Mouse (Mus musculus): Measurements from ENCODE around the gene Wnt7a.

The Wnt7a gene

GRCm38 (mm10) chr6:91410961-91411368, at the start of gene Wnt7a:
Wnt7a (minus strand) TSS chr6:91411363.
- no peak for DNase-seq (ENCODE audit: low spot score in 2 of 2)

- no peak for DNase-seq (ENCODE audit: low spot score in 2 of 2)
These were observed 48.3 kb upstream of the Wnt7a start for GRCm38 (mm10) chr6:91459471-91459870.

DNA sequence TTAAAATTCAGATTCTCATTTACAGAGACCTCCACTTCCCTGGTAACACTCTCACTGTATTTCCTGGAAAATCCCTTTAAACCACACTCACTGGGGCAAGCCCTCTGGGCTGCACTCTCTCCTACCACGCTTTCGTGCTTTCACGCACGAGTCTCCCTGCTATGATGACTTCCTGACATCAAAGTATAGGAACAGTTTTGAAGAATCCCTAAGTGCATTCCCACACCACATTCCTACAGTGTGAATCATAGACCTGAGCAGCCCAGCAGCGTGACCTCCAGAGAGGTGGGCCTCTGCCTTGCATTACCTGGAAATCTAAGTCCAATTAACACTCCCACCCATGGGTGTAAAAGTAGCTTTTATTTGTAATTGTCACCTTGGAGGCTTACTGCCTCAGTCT, 43.4 kb upstream of the Wnt7a start:
- no peak for DNase-seq (ENCODE audit: low spot score in 2 of 2)

DNA sequence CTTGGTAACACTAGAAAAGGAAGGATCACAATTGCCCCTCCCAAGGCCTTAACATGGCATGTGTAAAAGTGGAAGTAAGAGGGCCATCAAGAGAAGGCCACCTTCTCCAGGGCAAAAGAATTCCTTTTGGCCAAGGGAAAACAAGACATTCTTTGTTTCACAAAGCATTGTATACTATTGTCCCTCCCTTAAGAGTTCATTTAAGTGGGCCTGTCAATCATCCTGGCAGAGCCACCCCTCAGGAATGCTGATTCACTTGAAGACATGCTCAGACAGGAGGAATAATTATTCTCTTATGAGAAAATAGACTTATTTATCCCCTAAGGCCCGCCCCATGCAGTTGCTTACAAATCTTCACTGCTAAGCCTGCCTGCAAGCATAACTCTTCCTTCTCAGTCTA, 40.9 kb upstream of the Wnt7a start:
- no peak for DNase-seq (ENCODE audit: low spot score in 2 of 2)

DNA sequence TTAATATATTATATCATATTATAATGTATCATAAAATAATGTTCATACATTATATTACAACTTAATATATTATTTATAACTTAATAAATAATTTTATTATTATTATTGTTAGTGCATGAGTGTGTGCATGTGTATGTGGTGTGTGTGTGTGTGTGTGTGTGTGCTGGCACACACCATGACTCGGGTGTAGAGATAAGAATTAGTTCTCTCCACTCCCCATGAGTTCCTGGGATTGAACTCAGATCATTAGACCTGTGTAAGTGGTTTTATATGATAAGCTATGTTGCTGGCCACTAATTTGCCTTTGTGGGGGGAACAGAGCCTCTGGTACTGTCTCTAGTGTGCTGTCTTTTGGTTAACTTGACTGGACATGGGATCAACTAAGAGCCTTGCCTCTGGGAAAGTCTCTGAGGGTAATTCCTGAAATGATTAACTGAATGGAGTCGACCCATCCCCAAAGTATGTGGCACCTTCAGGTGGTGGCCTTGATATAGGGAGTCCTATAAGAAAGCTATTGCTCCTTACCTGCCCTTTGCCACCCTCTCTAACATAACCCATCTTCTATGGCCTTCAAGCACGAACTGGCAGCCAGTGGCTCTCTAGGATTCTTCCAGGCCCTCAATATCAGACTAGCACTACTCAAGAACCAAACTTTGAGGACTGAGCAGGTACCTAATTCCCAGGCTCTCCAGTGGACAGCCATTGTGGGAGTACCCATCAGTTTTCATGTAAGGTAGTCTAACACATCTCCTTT, 38.5 kb upstream of the Wnt7a start:
- no peak for DNase-seq (ENCODE audit: low spot score in 2 of 2)

- DNase-seq (ENCODE audit: low spot score in 2 of 2): no peak
These were observed 34.2 kb upstream of the Wnt7a start for GRCm38 (mm10) chr6:91445316-91445715.

DNA sequence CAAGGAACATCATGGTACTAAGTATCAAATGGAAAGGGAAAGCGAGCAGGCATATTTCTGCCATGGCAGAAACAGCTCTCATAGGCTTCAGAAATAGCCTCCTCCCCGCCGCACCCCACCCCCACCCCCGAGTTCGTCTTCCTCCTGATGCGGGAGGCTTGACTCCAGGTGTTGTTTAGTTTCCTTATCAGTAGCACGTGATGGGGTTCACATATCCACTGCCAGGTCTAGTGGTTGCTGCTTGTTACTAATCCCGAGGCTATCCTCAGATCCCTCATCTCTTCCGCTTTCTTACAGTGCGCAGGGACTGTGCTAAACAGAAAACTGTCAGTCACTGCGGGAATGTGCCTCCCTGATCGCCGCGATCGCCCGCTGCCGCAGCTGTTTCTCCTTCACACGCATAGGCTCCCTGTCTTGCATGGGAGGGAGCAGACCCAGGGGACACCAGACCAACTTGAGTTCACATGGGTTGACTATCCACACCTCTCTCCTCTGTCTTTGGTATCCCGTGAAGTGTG, 30.0 kb upstream of the Wnt7a start:
- no peak for DNase-seq (ENCODE audit: low spot score in 2 of 2)

- DNase-seq (ENCODE audit: low spot score in 2 of 2): peak; percentile 96
These were observed 29.4 kb upstream of the Wnt7a start for GRCm38 (mm10) chr6:91440474-91441144.

GRCm38 (mm10) chr6:91424151-91424550, 13.0 kb upstream of the Wnt7a start:
- no peak for DNase-seq (ENCODE audit: low spot score in 2 of 2)

DNA sequence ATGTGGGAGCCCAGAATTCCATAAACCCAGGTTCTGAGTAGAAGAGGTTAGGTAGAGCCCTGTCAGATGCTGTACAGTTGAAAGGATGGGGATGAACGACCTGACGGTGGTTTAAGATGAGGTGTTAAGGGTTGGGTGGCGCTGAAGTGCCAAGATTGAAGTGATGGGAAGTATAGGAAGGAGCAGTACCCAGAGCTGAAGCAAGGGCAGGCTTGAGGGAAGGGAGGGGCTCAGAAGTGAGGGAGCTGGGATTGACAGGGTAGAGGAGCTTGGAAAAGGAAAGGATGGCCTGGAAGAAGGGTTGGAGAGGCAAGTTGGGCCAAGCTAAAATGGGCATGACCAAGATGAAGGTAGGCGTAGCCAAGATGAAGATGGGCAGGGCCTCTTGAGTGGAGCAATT, 10.5 kb upstream of the Wnt7a start:
- DNase-seq (ENCODE audit: low spot score in 2 of 2): no peak

GRCm38 (mm10) chr6:91417291-91417845, 6.2 kb upstream of the Wnt7a start:
- no peak for DNase-seq (ENCODE audit: low spot score in 2 of 2)

GRCm38 (mm10) chr6:91416146-91416545, 5.0 kb upstream of the Wnt7a start:
- DNase-seq (ENCODE audit: low spot score in 2 of 2): no peak

GRCm38 (mm10) chr6:91414890-91415289, 3.7 kb upstream of the Wnt7a start:
- DNase-seq (ENCODE audit: low spot score in 2 of 2): peak in 1 of 2 experiments; percentile 20

DNA sequence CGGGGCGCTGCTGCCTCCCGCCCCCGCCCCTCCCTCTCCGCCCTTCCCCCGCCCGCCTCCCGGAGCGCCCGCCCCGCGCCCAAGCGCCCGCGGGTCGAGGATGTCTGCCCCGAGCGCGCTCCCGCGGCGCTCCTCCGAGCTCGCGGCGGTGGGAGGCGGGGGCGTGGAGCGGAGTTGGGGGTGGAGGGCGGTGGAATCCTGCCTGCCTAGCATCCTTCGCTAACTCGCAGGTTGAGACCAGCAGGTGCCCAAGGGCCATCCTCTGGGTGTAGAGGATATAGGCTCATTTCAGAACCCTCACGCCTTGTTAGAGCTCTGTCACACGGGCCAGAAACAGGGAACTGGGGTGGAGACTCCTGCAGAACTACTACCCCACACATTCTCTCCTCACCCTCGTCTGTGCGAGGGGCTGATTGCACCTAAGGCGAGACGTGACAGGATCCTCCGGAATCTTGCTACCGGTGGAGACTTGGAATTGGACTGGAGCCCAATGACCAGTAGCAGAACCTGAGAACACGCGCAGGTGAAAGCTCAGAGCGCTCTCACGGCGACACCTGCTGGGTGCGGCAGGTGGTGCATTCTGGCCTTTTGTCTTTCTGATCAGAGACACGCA, 312 bp upstream of the Wnt7a start:
- DNase-seq (ENCODE audit: low spot score in 2 of 2): peak; percentile 70 to 76

GRCm38 (mm10) chr6:91410168-91410780, 889 bp downstream of the Wnt7a start:
- DNase-seq (ENCODE audit: low spot score in 2 of 2): no peak

GRCm38 (mm10) chr6:91409448-91410167, 1.6 kb downstream of the Wnt7a start:
- DNase-seq (ENCODE audit: low spot score in 2 of 2): no peak

DNA sequence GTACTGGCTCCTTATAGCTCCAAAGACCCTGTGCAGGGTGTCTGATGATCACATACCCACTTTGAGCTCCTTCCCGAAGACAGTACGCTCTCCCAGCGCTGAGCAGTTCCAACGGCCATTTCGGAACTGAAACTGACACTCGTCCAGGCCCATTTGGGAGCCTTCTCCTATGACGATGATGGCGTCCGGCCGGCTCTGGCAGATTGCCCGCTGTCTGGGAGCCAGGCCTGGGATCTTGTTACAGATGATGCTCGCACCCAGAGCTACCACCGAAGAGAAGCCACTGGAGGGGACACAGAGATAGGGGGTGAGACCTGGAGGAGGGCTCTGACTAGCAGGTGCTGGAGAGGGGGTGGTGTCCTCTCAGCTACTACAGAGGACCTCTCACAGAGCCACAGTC, 2.5 kb downstream of the Wnt7a start:
- no peak for DNase-seq (ENCODE audit: low spot score in 2 of 2)

GRCm38 (mm10) chr6:91401591-91401990, 9.6 kb downstream of the Wnt7a start:
- DNase-seq (ENCODE audit: low spot score in 2 of 2): no peak

DNA sequence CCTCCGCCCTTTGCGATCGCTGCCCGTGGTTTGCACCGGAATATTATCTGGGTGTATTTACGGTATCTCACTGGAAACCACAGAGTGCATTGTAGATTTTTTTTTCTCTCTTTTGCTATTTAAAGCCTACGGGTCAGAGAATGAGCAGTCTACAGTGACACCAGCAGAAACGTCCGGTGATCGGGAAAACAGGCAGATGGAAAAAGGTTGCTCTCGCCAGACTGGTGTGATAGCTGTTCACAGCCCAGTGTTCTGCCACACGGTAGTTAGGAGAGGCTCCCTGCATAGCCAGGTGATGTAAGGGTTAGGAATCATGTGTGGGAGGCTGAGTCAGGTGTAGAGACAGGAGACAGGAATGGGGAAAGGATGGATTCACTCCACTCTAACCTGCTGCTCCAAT, 10.6 kb downstream of the Wnt7a start:
- DNase-seq (ENCODE audit: low spot score in 2 of 2): no peak

DNA sequence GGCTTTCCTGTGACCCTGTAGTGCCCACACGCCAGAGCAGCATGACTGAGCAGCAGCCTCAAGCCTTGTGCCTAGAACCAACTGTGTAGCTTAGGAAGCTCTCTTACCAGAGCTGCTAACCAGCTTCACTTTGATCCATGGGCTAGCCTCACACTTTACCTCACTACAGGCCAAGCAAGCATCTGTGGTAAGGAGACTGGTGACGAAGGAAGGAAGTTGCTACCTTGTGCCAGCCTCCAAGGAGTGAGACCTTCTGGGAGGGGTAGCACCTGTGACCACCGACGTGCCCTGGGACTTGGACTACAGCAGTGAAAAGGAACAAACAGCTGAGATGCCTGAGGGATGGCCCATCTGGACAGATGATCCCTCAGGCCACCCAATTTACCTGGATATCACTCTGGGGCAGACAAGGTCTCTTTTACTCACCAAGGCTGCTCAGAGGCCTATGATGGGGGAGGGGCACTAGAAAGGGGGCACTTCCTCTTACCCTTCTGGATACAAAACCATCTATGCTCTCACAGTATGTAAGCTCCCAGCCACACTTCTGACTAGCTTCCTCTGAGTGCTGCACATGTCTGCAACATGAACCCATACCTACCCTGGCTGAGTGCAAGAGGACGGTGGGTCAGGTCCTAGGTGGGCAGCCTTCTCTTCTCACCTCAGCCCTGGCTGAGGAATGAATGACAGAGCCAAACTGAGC, 18.5 kb downstream of the Wnt7a start:
- DNase-seq (ENCODE audit: low spot score in 2 of 2): no peak

DNA sequence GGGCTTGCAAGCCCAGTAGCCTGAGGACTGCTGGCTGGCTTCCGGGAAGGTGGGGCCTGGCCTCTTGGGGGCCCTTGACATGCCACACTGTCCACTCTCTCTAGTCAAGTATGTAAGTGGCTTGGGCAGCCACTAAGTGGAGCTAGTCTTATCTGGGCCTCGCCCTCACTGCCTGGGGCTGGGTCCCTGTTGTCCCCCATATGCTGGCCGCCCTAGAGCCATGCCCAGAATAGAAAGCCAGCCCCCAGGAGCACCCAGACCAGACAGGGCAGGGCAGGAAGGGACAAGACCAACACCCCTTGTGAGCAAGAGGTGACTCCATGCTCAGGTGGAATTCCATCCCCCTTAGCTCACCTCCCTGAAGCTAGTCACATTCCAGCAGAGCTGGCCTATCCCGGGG, 22.0 kb downstream of the Wnt7a start:
- no peak for DNase-seq (ENCODE audit: low spot score in 2 of 2)
